Mouse (Mus musculus): Measurements from ENCODE around the gene Gpr155. TPM values are rescaled to one million over a fixed set of nuclear protein-coding genes. Genes with fewer than 3 reads are reported as not detected.
A peak's percentile ranks its signal among the peaks of the same experiment; 100 is the strongest.

The Gpr155 gene
- total and polyA plus RNA-seq, 2 experiments from 2014 or later: 11.8 to 26.5 TPM

- Histone ChIP-seq H3K9ac (replicated peaks; ENCODE audit: low read length, poor library complexity, severe bottlenecking) (no peak overlapping the region), H3K36me3 (ENCODE audit: insufficient read depth, low read length) (no peaks in the 10 kb centered on the region), H3K27me3 (ENCODE audit: insufficient read depth, low read length) (no peaks in the 10 kb centered on the region), H3K4me2 (ENCODE audit: low read depth, low read length, poor library complexity, severe bottlenecking) (no peak overlapping the region), H3K4me3 (ENCODE audit: low read depth, low read length) (no peak overlapping the region), H3K9me3 (ENCODE audit: low read length) (no peaks in the 10 kb centered on the region), H3K4me1 (ENCODE audit: insufficient read depth, low read length) (0 out of 2 replicates have a peak, but pooled peaks cover 3% of the 10 kb centered on the region), H3K27ac (ENCODE audit: low read depth, low read length) (no peak overlapping the region)
- 38% methylated on average over 7 of the region's 7 CpGs for WGBS
- no peak for ATAC-seq (ENCODE audit: low FRiP score)
- no peak for TF ChIP-seq CTCF (IDR thresholded peaks at IDR 0.05)
- no peak for DNase-seq (ENCODE audit: low spot score)
These were observed 33.4 kb upstream of the Gpr155 start for GRCm38 (mm10) chr2:73419730-73420129.

GRCm38 (mm10) chr2:73419285-73419684, 32.9 kb upstream of the Gpr155 start:
- peak; percentile 42 for TF ChIP-seq CTCF (IDR thresholded peaks at IDR 0.05)
- no peak overlapping the region for H3K9ac ChIP-seq (replicated peaks; ENCODE audit: low read length, poor library complexity, severe bottlenecking)
- no peak overlapping the region for H3K27ac ChIP-seq (ENCODE audit: low read depth, low read length)
- H3K4me3 ChIP-seq (ENCODE audit: low read depth, low read length): no peak overlapping the region
- no peak for ATAC-seq (ENCODE audit: low FRiP score)
- no peaks in the 10 kb centered on the region for H3K36me3 ChIP-seq (ENCODE audit: insufficient read depth, low read length)
- peak; percentile 18 for DNase-seq (ENCODE audit: low spot score)
- no peak overlapping the region for H3K4me2 ChIP-seq (ENCODE audit: low read depth, low read length, poor library complexity, severe bottlenecking)
- 49% methylated on average over 4 of the region's 4 CpGs for WGBS
- H3K4me1 ChIP-seq (ENCODE audit: insufficient read depth, low read length): 0 out of 2 replicates have a peak, but pooled peaks cover 3% of the 10 kb centered on the region
- H3K9me3 ChIP-seq (ENCODE audit: low read length): no peaks in the 10 kb centered on the region
- no peaks in the 10 kb centered on the region for H3K27me3 ChIP-seq (ENCODE audit: insufficient read depth, low read length)

- 61% methylated on average over 5 of the region's 5 CpGs for WGBS
- H3K27ac ChIP-seq (ENCODE audit: low read depth, low read length): no peak overlapping the region
- H3K9me3 ChIP-seq (ENCODE audit: low read length): no peaks in the 10 kb centered on the region
- H3K27me3 ChIP-seq (ENCODE audit: insufficient read depth, low read length): no peaks in the 10 kb centered on the region
- no peaks in the 10 kb centered on the region for H3K36me3 ChIP-seq (ENCODE audit: insufficient read depth, low read length)
- DNase-seq (ENCODE audit: low spot score): no peak
- no peak for TF ChIP-seq CTCF (IDR thresholded peaks at IDR 0.05)
- 0 out of 2 replicates have a peak, but pooled peaks cover 3% of the 10 kb centered on the region for H3K4me1 ChIP-seq (ENCODE audit: insufficient read depth, low read length)
- H3K4me3 ChIP-seq (ENCODE audit: low read depth, low read length): no peak overlapping the region
- H3K4me2 ChIP-seq (ENCODE audit: low read depth, low read length, poor library complexity, severe bottlenecking): no peak overlapping the region
- H3K9ac ChIP-seq (replicated peaks; ENCODE audit: low read length, poor library complexity, severe bottlenecking): no peak overlapping the region
- no peak for ATAC-seq (ENCODE audit: low FRiP score)
These were observed 29.5 kb upstream of the Gpr155 start for GRCm38 (mm10) chr2:73415892-73416291.

- H3K9me3 ChIP-seq (ENCODE audit: low read length): no peaks in the 10 kb centered on the region
- no peak overlapping the region for H3K9ac ChIP-seq (replicated peaks; ENCODE audit: low read length, poor library complexity, severe bottlenecking)
- H3K27ac ChIP-seq (ENCODE audit: low read depth, low read length): no peak overlapping the region
- 91% methylated on average over 8 of the region's 8 CpGs for WGBS
- no peak for TF ChIP-seq CTCF (IDR thresholded peaks at IDR 0.05)
- no peak overlapping the region for H3K4me3 ChIP-seq (ENCODE audit: low read depth, low read length)
- ATAC-seq (ENCODE audit: low FRiP score) (no peak), DNase-seq (ENCODE audit: low spot score) (no peak)
- H3K27me3 ChIP-seq (ENCODE audit: insufficient read depth, low read length): no peaks in the 10 kb centered on the region
- H3K4me2 ChIP-seq (ENCODE audit: low read depth, low read length, poor library complexity, severe bottlenecking): no peak overlapping the region
- no peaks in the 10 kb centered on the region for H3K4me1 ChIP-seq (ENCODE audit: insufficient read depth, low read length)
- H3K36me3 ChIP-seq (ENCODE audit: insufficient read depth, low read length): no peaks in the 10 kb centered on the region
These were observed 23.7 kb upstream of the Gpr155 start for GRCm38 (mm10) chr2:73410076-73410475.

GRCm38 (mm10) chr2:73407662-73408061, 21.3 kb upstream of the Gpr155 start:
- H3K36me3 ChIP-seq (ENCODE audit: insufficient read depth, low read length): no peaks in the 10 kb centered on the region
- no peak overlapping the region for H3K4me3 ChIP-seq (ENCODE audit: low read depth, low read length)
- H3K9ac ChIP-seq (replicated peaks; ENCODE audit: low read length, poor library complexity, severe bottlenecking): no peak overlapping the region
- H3K4me1 ChIP-seq (ENCODE audit: insufficient read depth, low read length): no peaks in the 10 kb centered on the region
- no peak overlapping the region for H3K27ac ChIP-seq (ENCODE audit: low read depth, low read length)
- no peak overlapping the region for H3K4me2 ChIP-seq (ENCODE audit: low read depth, low read length, poor library complexity, severe bottlenecking)
- no peaks in the 10 kb centered on the region for H3K9me3 ChIP-seq (ENCODE audit: low read length)
- no peak for TF ChIP-seq CTCF (IDR thresholded peaks at IDR 0.05)
- no peak for DNase-seq (ENCODE audit: low spot score)
- no peaks in the 10 kb centered on the region for H3K27me3 ChIP-seq (ENCODE audit: insufficient read depth, low read length)
- WGBS: 60% methylated on average over 4 of the region's 4 CpGs
- no peak for ATAC-seq (ENCODE audit: low FRiP score)

GRCm38 (mm10) chr2:73406336-73406915, 20.1 kb upstream of the Gpr155 start:
- no peak overlapping the region for H3K27ac ChIP-seq (ENCODE audit: low read depth, low read length)
- TF ChIP-seq CTCF (IDR thresholded peaks at IDR 0.05): no peak
- no peak overlapping the region for H3K4me2 ChIP-seq (ENCODE audit: low read depth, low read length, poor library complexity, severe bottlenecking)
- no peaks in the 10 kb centered on the region for H3K27me3 ChIP-seq (ENCODE audit: insufficient read depth, low read length)
- H3K36me3 ChIP-seq (ENCODE audit: insufficient read depth, low read length): no peaks in the 10 kb centered on the region
- no peaks in the 10 kb centered on the region for H3K9me3 ChIP-seq (ENCODE audit: low read length)
- H3K4me3 ChIP-seq (ENCODE audit: low read depth, low read length): no peak overlapping the region
- no peaks in the 10 kb centered on the region for H3K4me1 ChIP-seq (ENCODE audit: insufficient read depth, low read length)
- 84% methylated on average over 9 of the region's 9 CpGs for WGBS
- no peak for ATAC-seq (ENCODE audit: low FRiP score)
- H3K9ac ChIP-seq (replicated peaks; ENCODE audit: low read length, poor library complexity, severe bottlenecking): no peak overlapping the region
- no peak for DNase-seq (ENCODE audit: low spot score)
